Mouse (Mus musculus) right cerebral cortex, postnatal 4 days (tissue): ENCODE data around the gene Prkacb.

Source experiments
- DNase-seq: peaks from one replicate; pipeline ENCODE4 v3.0.0-alpha.2; 2022

The Prkacb gene

GRCm38 (mm10) chr3:146718251-146718650 lies 94.5 kb downstream of the Prkacb start:
- no peak for DNase-seq

GRCm38 (mm10) chr3:146712305-146712704 lies 100.5 kb downstream of the Prkacb start:
- no peak for DNase-seq

GRCm38 (mm10) chr3:146711559-146711958 lies 101.2 kb downstream of the Prkacb start:
- DNase-seq = peak; percentile 29

GRCm38 (mm10) chr3:146711084-146711483 lies 101.7 kb downstream of the Prkacb start:
- no peak for DNase-seq

DNA sequence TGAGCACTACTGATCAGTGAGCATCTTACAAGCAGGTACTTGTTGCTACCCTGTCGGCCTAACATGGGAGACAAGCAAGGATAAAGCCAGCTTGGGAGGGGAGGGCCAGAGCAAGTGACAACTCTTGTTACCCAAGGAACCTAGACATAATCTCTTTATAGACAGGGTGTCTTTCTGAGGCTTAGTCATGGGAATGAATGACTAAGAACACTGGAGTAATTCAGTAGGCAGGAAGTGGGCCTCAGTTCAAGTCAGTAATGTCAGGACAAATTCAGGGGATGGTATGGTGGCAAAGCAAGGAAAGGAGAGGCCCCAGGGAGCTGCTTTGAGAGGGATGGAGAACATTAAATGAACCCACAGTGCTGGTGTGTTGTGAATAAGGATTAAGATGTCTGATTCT lies 103.7 kb downstream of the Prkacb start:
- DNase-seq = no peak

DNA sequence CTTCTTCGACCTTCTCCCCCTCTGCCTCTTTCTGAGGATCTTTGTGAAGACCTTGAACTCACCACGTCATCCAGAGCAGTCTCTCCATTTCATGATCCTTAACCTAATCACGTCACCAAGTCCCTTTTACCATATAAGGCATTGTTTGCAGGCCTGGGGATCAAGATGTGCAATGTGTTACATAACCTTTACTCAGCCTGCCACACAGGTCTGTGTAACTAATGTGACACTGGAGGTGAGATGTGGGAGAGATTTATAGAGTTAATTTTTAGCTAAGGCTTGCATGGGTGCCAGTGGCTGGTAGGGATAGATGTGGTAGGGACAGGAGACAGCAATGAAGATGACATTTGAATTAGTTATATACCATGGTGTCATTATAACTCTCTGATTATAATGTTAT lies 104.4 kb downstream of the Prkacb start:
- DNase-seq = no peak

DNA sequence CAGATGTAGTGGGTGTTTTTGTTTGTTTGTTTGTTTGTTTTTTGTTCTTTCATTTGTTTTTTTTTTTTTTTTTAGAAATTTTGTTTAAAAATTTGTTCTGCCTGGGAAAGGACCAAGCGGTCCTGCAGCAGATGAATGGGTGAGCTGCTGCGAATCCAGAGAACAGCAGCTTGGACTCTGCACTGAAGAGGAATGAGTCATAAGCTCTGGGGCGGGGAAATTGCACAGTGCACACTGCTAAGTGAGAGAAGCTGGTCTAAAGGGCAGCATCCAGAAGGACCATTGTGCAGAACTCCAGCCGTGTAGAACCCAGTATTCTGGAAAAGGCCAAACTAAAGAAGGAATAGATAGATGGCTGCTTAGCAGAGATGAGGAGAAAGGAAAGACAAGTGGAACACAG lies 108.7 kb downstream of the Prkacb start:
- no peak for DNase-seq

GRCm38 (mm10) chr3:146700051-146700450 lies 112.7 kb downstream of the Prkacb start:
- no peak for DNase-seq

DNA sequence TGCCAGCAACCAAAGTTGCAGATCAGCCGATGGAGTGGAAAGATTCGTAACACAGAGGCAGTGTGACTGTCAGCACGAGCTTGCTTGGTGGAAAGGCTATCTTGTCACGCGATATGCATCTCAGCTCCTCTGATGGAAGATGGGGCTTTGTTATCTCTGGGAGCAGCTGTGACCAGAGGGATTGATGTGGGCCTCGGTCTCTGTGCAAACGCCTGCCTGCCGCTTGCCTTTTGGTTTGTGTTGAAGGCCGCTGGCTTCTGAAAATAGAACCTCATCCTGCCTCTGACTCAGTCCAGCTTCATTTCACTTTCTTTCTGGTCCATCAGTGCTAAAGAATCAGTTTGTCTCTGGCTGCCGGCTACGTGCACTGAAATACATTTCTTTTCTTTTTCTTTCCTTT lies 113.8 kb downstream of the Prkacb start:
- no peak for DNase-seq

GRCm38 (mm10) chr3:146692547-146692946 lies 120.2 kb downstream of the Prkacb start:
- DNase-seq = no peak

GRCm38 (mm10) chr3:146687121-146687725 lies 125.6 kb downstream of the Prkacb start:
- DNase-seq = no peak

GRCm38 (mm10) chr3:146686428-146686827 lies 126.4 kb downstream of the Prkacb start:
- no peak for DNase-seq

GRCm38 (mm10) chr3:146684811-146685675 lies 127.7 kb downstream of the Prkacb start, which contains the start of gene Samd13:
Samd13 (minus strand) TSS chr3:146685592.
- DNase-seq = peak; percentile 77

DNA sequence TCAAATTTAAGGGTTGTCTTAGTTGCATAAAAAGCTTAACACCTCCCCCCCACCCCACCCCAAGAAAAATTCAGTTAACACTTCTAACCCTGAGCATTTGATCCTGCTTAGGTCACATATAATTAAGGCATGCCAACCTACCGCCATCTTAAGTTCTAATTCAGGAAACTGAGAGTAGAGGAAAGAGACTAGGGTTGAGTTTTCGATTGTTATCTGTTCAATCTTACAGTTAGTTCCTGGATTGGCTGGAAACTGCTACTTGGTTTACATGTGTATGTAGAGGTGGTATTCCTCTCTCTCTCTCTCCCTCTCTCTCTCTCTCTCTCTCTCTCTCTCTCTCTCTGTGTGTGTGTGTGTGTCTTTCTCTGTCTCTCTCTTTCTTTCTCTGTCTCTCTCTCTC lies 129.7 kb downstream of the Prkacb start:
- DNase-seq = no peak

DNA sequence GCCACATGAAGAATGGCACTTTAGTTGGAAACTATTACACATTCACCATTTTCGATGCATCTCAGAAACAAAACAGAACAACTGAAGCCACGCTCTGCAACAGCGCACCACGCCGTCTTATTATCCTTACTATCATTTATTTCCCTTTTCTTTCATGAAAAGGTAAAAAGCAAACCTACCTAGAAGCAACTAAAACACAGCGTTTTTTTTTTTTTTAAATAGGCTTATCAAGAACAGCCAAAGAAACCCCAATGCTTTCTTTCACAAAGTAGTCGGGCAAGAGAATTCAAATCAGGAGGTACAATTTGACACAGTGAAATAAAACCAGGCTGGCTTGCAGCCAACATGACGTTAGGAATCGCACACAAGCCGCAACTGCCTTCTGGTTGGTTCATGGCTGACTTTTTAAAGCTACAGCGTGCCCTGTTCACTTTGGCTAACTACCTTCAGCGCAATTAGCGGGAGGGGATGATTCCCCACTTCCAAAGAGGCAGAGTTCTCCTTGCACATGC lies 130.6 kb downstream of the Prkacb start:
- DNase-seq = peak; percentile 72

DNA sequence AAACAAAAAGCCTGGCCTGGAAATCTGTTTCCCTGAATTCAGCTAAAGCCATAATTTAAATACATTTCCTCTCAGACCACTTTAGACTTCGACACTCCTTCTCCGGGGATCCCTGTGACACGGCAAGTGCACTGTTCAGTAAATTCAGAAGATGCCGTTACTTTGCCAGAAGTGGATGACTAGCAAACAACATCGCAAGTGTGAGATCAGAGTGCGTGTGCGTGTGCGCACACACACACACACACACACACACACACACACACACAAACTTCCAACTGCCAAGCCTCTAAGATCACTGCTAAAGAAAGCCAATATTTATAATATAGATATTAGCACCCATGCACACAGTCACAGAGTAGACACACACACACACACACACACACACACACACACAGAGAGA lies 131.1 kb downstream of the Prkacb start:
- no peak for DNase-seq

- no peak for DNase-seq
Measured at GRCm38 (mm10) chr3:146680625-146681024, 132.2 kb downstream of the Prkacb start.

DNA sequence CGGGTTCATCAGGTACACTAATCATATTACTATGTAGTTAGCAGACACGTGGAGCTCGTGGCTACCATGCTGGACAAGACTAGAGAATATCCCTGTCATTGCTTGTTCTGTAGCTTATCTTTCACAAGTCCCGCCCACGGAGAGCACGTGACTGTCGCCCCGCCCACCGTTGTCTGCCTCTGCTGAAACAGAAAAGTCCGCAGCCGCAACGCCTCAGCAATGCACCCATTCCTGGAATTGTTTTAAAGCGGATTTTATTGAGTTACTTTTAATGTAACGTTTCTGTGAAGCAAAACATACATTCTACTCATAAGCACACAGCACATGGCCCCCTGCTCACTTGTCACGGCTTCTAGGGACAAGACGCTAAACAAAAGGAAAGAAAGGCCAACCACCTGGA lies 133.1 kb downstream of the Prkacb start:
- DNase-seq = no peak
